Comparison of ENCODE assay signal across 18 mouse cellular contexts in genomic region chr10:124900044-124900443, GRCm38 (mm10).
A peak's percentile ranks its signal among the peaks of the same experiment; 100 is the strongest.
DNase-seq lines count a peak whose midpoint lies in the region; ATAC-seq lines count a peak whose summit lies in the region.
"Had no signal": no experiment of that assay in that cellular context is flagged by ENCODE, and none has a peak within 500 bp of the region (broad histone marks: within the 10 kb centered on the region; RNA-seq: fewer than 3 reads in every experiment).

No protein-coding gene starts in this region.

- peak; percentile 68; the same call in 1 of the 2 replicates for ATAC-seq in forebrain, embryonic 16.5 days
- ATAC-seq: intestine, postnatal 0 days; liver, embryonic 12.5 days had no signal

- 0 out of 2 replicates have a peak overlapping the region, but pooled peaks have one; percentile 14 for H3K4me2 ChIP-seq in forebrain, embryonic 16.5 days (ENCODE audit: low read length)
- H3K4me2 ChIP-seq: hindbrain, embryonic 15.5 days; liver, embryonic 12.5 days had no signal

- no peaks in the 10 kb centered on the region for H3K9me3 ChIP-seq in forebrain, embryonic 16.5 days (ENCODE audit: control insufficient read depth, low read length)
- no peaks in the 10 kb centered on the region for H3K9me3 ChIP-seq in limb, embryonic 10.5 days (replicated peaks)
- H3K9me3 ChIP-seq: hindbrain, embryonic 15.5 days; liver, embryonic 12.5 days had no signal

- H3K4me3 ChIP-seq in forebrain, embryonic 16.5 days (replicated peaks; ENCODE audit: low read length): no peak overlapping the region
- H3K4me3 ChIP-seq in limb, embryonic 10.5 days: no peak overlapping the region
- H3K4me3 ChIP-seq: hindbrain, embryonic 15.5 days; liver, embryonic 12.5 days had no signal

- H3K27ac ChIP-seq in forebrain, embryonic 16.5 days (ENCODE audit: low read length): no peak overlapping the region
- no peak overlapping the region for H3K27ac ChIP-seq in limb, embryonic 10.5 days
- H3K27ac ChIP-seq: hindbrain, embryonic 15.5 days; liver, embryonic 12.5 days had no signal

- no peaks in the 10 kb centered on the region for H3K27me3 ChIP-seq in forebrain, embryonic 16.5 days (replicated peaks; ENCODE audit: control insufficient read depth, insufficient read depth, low read length)
- no peaks in the 10 kb centered on the region for H3K27me3 ChIP-seq in limb, embryonic 10.5 days (ENCODE audit: low read depth, poor library complexity, severe bottlenecking)
- H3K27me3 ChIP-seq: hindbrain, embryonic 15.5 days; liver, embryonic 12.5 days had no signal

- WGBS in forebrain, embryonic 16.5 days: 66% methylated on average over 12 of the region's 12 CpGs
- WGBS in limb, embryonic 10.5 days: 93% methylated on average over 12 of the region's 12 CpGs

- no peaks in the 10 kb centered on the region for H3K36me3 ChIP-seq in forebrain, embryonic 16.5 days (ENCODE audit: control insufficient read depth, insufficient read depth)
- no peaks in the 10 kb centered on the region for H3K36me3 ChIP-seq in limb, embryonic 10.5 days
- H3K36me3 ChIP-seq: G1E; hindbrain, embryonic 15.5 days; liver, embryonic 12.5 days had no signal

- no peaks in the 10 kb centered on the region for H3K4me1 ChIP-seq in forebrain, embryonic 16.5 days (replicated peaks; ENCODE audit: control insufficient read depth, insufficient read depth, low read length)
- no peaks in the 10 kb centered on the region for H3K4me1 ChIP-seq in limb, embryonic 10.5 days
- H3K4me1 ChIP-seq: hindbrain, embryonic 15.5 days; liver, embryonic 12.5 days had no signal

- DNase-seq in frontal cortex, postnatal 36 days (ENCODE audit: low spot score in 2 of 2): peak; percentile 19 to 38
- DNase-seq in frontal cortex, postnatal 10 days (ENCODE audit: low spot score in 2 of 2): no peak
- DNase-seq in left cerebral cortex, adult 18-20 months (ENCODE audit: low spot score in 2 of 2): peak; percentile 7 to 8
- DNase-seq in right cerebral cortex, postnatal 10 days (ENCODE audit: low spot score in 2 of 2): peak; percentile 32 to 41
- no peak for DNase-seq in limb, embryonic 10.5 days (ENCODE audit: low spot score)
- no peak for DNase-seq in adipocyte (ENCODE audit: low spot score)
- DNase-seq: adrenal gland, postnatal 14 days; cerebellum, adult 9-11 months; gastrocnemius, postnatal 10 days; heart, postnatal 14 days; kidney, postnatal 10 days; retina, postnatal 1 day; thymus, postnatal 4 days had no signal

- H3K9ac ChIP-seq in forebrain, embryonic 16.5 days (replicated peaks; ENCODE audit: low read depth, low read length): no peak overlapping the region
- H3K9ac ChIP-seq: hindbrain, embryonic 15.5 days; liver, embryonic 12.5 days had no signal

Comparison
In these comparisons a context has a peak if more than half of its experiments do, and no peak if none do; other contexts are left out.
1. DNase-seq: peak in frontal cortex, postnatal 36 days (2 of 2), left cerebral cortex, adult 18-20 months (2 of 2) and right cerebral cortex, postnatal 10 days (2 of 2); none in frontal cortex, postnatal 10 days (0 of 2), limb, embryonic 10.5 days (single experiment) and adipocyte (single experiment).